Mouse (Mus musculus) embryo, embryonic 11.5 days (tissue): ENCODE results near the gene 5430402E10Rik.
"Not testable (repeated sequence)": the region's sequence is repeated elsewhere in the genome, so short reads cannot be mapped to it uniquely, and the experiment has no call there.

Source experiments
- DNase-seq: peaks from one replicate; pipeline ENCODE4 v3.0.0-alpha.2; 2012; ENCODE audit warnings: low read depth, low spot score

Gene 5430402E10Rik

DNA sequence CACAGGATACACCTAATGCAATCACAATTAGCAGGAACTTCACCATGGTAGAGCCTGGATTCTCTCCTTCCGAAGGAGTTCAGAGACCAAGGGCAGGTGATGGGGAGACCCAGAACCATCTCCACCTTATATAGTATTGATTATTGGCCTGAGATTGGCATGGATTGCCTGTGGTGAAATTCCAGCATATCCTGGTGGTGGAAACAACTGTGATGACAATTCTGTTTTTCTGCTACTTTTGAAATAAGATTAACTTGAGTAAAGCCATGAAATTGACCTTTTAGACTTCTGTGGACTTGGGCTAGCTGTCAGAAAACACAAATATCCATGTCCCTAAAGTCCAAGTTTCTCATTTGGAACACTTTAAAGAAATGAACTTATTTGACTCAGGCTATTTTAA is at the start of gene 5430402E10Rik:
Gene 5430402E10Rik (minus strand): TSS at position 101 of the 400 bp plus-strand sequence.
- DNase-seq = not testable (repeated sequence)

DNA sequence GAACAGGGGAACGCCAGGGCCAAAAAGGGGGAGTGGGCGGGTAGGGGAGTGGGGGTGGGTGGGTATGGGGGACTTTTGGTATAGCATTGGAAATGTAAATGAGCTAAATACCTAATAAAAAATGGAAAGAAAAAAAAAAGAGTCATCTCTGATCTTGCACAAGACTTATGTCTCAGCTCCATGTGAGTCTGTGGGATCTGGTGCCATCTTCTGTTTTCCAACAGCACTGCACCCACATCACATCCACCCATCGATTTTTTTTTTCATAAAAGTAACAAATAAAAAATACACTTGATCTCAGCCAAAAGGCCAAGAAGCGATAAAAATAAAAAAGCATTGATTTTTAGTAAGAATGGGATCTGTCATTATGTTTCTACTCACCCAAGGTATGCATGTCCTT is 44.8 kb downstream of the 5430402E10Rik start:
- DNase-seq = not testable (repeated sequence)
